Mouse (Mus musculus) forelimb bud, embryonic 11.5 days (tissue): ENCODE results near the gene Sugct.
A peak's percentile ranks its signal among the peaks of the same experiment; 100 is the strongest.
"Not testable (repeated sequence)": the region's sequence is repeated elsewhere in the genome, so short reads cannot be mapped to it uniquely, and the experiment has no call there.

Source experiments
- DNase-seq: peaks from one replicate; pipeline ENCODE4 v3.0.0-alpha.2; 2012; ENCODE audit warnings: low read depth, low spot score

Sugct gene

DNA sequence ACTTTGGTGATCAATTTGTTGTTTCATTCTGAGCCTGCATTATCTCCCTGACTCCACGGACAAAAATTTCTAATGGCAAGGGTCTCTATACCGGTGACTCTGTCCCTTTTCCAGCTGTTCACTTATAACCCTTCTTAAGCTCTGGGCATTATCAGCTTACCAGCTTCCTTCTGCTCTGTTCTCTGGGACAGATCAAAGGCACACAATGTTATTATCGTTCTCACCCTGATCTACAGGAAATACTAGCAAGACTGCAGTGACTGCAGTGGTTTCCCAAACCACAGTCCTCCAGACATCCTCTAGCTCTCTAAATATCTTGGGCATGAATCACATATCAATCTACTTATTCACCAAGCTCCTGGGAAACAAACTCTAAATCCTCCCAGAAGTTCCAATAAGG, 90.7 kb downstream of the Sugct start:
- no peak for DNase-seq

GRCm38 (mm10) chr13:17603756-17604155, 91.6 kb downstream of the Sugct start:
- DNase-seq: no peak

DNA sequence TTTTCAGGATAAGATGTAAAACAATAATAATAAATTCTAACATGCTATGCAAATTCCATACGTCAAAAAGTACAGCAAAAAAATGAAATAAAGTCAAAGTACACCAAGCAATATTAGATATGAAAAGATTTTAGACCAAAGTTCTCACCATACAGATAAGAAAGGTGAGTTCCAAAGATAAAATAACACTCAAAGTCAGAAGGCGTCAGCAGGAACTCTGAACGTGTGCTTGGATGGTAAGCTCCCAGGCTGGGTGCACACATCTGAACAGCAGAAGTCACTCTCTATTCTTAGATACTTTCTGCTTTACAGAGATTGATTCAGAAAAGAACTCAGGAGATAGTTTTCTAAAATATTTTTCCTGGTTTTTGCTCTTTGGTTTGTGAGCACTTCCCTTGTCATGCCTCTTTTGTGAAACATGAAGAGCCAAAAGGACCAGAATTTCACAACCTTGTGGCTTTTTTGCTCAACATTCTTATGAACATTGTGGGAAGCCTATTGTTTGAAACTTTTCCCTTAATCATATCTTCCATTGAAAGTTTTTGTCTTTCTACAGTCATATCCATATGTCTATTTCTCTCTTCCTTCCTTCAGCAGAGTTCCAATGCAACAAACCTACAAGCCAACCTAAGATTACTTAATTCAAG, 110.0 kb downstream of the Sugct start:
- no peak for DNase-seq

DNA sequence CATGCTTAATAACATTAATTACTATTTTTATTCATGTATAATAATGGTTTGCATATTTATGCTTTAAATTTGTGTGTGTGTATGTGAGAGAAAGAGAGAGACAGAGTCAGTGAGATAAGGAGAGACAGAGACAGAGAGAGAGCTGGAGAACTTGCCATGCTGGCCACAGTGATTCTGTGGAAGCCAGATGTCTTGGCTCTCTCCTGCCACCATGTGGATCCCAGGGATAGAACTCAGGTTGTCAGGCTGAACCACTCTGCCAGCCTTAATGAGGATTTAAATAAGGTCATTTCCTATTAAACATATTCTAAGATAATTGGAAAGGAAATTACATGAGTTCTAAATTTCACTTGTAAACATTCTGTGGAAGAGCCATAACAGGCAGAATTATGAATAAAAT, 110.5 kb downstream of the Sugct start:
- peak; percentile 30 for DNase-seq

GRCm38 (mm10) chr13:17581684-17582083, 113.7 kb downstream of the Sugct start:
- peak; percentile 26 for DNase-seq

DNA sequence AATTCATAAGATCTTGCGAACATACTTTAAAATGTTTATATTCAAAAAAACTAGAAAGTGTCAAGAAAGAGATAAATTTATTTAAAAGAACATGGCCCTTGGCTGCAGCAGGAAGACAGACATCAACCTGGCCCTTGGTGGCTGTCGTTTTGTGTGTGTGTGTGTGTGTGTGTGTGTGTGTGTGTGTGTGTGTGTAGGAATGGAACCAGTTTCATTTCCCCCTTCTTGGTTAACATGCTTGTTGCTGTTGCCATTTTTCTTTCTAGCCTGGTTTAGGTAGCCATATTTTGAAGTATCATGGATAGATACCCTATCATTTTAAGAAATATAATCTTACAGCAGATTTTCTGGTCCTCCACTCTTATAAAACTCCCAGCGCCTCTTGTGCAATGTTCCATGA, 136.0 kb downstream of the Sugct start:
- DNase-seq: no peak

DNA sequence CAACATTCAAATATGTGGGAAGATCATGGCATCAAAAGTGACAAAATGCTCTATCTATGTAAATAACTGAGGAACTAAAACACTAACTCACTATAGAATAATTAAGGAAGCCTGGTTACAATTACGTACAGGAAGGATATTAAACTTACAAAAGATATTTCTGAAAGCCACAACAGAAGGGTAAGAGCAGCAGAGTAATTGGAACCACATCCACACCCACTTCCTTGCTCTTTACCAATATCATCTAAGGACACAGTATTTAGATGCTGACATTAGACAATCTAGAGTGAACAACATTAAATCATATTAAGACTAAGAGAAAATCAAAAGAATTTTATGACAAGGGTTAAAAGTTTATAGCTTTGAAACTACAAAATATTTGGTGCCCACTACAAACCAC, 159.0 kb downstream of the Sugct start:
- no peak for DNase-seq

GRCm38 (mm10) chr13:17534871-17535270, 160.5 kb downstream of the Sugct start:
- no peak for DNase-seq

- DNase-seq: no peak
Observed at GRCm38 (mm10) chr13:17534469-17534868, 160.9 kb downstream of the Sugct start.

DNA sequence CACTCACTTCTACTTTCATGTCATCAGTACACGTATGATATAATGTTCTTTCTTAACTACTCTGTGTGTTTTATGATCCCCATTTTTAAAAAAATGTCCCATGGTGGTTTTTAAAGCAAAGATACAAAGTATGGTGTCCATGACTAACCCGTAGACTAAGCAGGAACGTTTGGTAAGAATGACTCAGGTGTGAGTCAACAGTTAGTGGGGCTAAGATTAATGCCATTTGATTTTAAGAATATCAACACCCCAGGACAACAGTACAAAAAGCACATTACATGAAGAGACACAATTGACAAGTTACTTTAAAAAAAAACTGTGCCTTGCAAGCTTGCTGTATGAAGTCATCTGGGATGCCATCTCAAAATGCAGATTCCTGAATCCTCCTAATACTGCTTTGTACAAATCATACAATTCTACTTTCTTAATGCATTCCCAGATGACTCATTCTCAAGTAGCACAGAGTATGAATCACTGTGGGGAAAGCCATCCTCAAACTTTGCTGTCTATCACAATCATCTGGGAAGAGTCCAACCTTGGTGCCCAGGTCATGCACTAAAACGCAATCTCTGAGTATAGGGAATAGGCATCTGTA, 184.1 kb downstream of the Sugct start:
- no peak for DNase-seq

DNA sequence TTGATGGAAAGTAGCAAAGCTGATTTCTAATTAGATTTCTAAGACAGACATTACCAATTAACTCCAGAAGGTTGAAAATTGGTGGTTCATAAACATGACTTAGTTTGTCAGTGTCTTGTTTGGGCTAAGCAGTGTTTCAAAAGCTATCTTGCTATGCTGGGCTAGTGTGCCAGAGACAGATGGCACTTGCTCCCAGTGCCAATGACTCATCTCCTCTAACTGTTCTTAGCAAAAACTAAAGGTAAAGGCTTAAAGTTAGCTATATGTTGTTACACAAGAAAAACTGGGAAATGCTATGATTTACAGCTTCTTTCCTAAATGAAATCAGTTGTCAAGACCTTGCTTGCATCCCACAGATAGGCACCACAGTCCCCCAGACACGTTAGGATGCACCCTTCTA, 200.4 kb downstream of the Sugct start:
- no peak for DNase-seq

GRCm38 (mm10) chr13:17494056-17494574, 201.2 kb downstream of the Sugct start:
- DNase-seq: no peak

DNA sequence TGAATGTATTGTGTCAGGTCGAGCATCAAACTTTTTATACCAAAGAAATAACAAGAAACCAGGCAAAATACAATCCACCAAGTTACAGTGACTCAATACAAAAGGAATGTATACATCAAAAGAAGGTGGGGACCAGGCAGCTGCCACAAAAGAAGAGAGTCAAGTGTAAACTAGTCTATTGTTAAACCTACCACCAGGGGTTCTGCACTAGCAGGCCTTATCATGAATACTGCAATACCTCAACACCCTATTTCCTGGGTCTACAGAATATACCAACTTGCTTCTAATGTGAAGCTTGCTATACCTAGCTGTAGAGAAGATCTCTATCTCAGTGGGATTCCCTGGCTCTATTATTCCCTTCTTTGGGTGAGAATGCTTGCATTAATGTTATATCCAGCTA, 237.4 kb downstream of the Sugct start:
- DNase-seq: not testable (repeated sequence)

- peak; percentile 62 for DNase-seq
Observed at GRCm38 (mm10) chr13:17432139-17432916, 263.0 kb downstream of the Sugct start.

- DNase-seq: no peak
Observed at GRCm38 (mm10) chr13:17421875-17422274, 273.5 kb downstream of the Sugct start.

DNA sequence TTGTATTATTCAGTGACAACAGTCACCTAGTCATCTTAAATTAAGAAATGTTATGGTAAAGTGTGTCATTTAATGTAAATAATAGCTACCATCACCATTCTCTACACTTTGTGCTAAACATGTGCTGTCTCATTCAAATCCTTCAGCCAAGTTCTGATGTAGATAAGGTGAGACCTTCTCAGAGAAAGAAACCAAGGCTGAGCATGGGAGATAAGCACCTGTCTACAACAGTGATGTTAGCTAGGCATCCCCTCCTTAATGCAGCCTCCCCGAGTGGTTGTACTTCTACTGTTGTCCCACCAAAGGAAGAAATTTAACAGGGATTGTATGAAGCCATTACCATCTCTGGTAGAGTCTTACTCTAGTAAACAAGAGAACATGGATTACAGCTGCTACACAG, 274.8 kb downstream of the Sugct start:
- DNase-seq: no peak

- no peak for DNase-seq
Observed at GRCm38 (mm10) chr13:17342836-17343235, 352.5 kb downstream of the Sugct start.

DNA sequence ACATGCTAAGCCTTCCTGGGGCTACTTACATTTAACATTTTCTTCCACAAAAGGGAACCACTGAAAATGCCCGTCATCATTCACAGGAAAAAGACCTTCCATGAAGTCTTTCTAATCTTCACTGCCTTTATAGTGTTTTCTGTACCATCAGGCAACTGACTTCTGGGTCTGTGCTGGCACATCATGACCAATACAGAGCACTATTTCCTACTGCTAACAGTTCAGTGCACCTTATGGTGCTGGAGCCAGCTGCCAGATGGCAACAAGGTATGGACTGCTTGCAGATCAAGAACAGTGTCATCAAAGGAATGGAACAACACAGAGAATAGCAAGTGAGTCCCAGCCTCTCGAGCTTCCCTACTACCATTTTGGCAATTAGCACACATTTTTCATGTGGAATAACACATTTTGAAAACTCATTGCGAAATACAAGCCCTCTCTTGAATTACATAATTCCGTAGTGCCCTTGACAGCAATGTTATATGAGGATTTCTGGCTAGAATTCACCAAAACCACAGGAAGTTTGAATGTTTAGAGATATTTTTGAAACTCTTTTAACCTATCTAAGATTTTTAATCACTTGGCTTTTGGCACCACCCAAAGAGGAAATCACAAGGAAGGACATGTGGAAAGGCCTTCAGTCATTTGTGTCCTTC, 359.3 kb downstream of the Sugct start:
- no peak for DNase-seq

- no peak for DNase-seq
Observed at GRCm38 (mm10) chr13:17326863-17327262, 368.5 kb downstream of the Sugct start.

GRCm38 (mm10) chr13:17301590-17301989, 393.8 kb downstream of the Sugct start:
- DNase-seq: no peak

DNA sequence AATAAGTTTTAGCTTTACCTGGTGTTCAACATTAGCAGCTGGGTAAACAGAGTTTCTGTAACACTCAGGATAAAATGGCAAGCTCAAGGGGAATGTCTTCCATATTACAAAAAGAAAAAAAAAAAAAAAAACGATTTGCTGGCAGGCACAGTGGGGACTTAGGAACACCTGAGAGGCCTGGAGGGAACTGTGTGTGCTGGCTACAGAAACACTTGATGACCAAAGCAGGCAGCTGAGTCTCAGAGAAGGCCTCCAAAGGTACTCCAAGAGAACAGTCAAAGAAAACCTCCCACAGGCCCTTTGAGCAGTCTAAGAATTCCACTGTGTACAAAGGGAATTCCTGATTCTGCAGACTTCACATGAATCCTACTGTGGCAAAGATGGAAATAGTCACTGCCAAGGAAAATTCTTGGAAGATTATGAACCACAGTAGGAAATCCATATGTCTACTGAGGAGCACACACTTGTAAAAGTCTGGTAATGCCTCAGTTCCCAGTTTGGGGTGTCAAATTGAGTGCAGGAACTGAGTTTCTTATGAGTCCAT, 397.8 kb downstream of the Sugct start:
- DNase-seq: no peak

GRCm38 (mm10) chr13:17296912-17297311, 398.4 kb downstream of the Sugct start:
- DNase-seq: no peak
